Mouse (Mus musculus): ENCODE data around the gene Dis3l.

- TF ChIP-seq POLR2A (IDR thresholded peaks at IDR 0.05; ENCODE audit: low read depth, low read length) (no peak), CTCF (IDR thresholded peaks at IDR 0.05; ENCODE audit: borderline replicate concordance, insufficient read depth, low read length) (no peak)
Observed at GRCm38 (mm10) chr9:64341671-64342070, 583 bp upstream of the Dis3l start.
